Mouse (Mus musculus) T-cell, adult 2 months (primary cell): ENCODE data around the gene Gm10031.

Experiments
- DNase-seq: peaks from one replicate; pipeline ENCODE4 v3.0.0; 2022; ENCODE audit warnings: low spot score

The Gm10031 gene

GRCm38 (mm10) chr1:156543999-156544398 is 20.2 kb downstream of the Gm10031 start:
- no peak for DNase-seq

DNA sequence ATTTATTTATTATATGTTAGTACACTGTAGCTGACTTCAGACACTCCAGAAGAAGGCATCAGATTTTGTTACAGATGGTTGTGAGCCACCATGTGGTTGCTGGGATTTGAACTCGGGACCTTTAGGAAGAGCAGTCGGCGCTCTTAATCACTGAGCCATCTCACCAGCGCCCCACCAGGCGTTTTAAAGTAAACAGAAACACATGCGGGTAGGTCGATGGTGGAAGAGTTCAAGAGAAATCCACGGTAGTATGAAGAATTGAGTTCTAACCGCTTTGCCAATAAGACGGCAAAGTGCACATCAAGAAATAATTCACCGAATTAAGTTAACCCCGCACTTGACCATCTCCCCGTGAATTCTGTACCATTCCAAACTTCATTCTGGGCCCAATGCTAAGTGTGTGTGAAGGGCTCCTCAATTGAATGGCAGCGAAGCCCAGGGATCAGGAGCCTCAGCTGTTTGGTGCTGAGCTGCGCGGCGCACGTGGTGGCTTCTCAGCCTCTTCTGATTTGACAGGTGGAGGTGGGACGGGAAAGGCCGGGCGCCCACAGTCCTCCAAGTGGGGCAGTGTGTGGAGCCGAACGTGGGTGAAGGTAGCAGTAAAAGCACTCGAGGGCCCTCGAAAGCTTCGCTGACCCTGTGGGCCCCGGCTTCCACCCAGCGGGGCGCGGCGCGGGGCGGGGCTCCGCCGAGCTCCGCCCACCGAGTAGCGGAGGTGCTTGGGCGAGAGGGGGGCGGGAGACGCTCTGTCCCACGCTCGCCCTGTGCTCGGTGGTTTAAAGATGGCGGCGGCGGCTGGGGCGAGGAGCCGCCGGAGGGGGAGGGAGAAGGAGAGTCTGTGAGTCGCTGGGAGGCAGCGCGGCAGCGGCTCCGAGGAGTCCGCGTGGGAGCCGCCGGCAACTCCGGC is 34.5 kb downstream of the Gm10031 start, which contains the start of gene Abl2:
TSS of gene Abl2 (plus strand) at position 763 of the 907 bp plus-strand sequence.
- DNase-seq, result peak; percentile 89

GRCm38 (mm10) chr1:156558950-156559640 is 35.3 kb downstream of the Gm10031 start:
- DNase-seq, result peak; percentile 34

DNA sequence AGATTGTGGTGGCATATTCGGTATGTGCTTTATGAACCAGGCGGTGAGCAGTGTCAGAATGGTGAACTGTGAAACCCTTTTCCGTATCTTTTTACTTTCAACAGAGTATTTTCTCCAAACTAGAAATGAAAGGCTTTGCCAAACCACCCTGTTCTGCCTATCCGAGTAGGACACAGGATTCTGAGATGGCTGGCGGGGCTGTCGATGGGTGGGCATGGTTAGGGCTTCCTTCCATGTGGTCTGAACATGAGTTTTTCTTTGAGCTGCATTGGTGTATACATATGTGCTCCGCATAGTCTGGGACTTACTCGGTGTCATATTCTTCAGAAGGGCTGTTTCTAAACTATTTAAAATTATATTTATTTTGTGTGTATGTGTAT is 35.8 kb downstream of the Gm10031 start:
- DNase-seq, result no peak

- no peak for DNase-seq
Measured at GRCm38 (mm10) chr1:156560500-156560899, 36.7 kb downstream of the Gm10031 start.

DNA sequence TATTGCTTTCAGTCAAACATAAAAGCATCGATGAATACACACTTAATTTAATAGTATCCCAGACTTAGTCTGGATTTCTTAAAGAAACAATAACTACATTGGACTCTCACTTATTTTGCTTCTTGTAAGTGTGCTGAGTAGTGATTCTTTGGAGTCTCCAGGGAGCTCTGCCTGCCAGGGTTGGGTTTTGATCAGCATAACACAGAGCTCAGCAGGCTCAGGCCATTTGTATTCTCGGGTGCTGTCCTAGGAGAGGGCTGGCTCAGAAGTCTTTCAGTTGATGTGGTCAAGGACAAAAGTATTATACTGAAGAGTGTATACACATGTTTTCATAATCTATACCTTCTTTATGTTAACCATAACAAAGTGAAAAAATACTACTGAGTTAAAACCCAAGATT is 41.5 kb downstream of the Gm10031 start:
- DNase-seq, result no peak

- DNase-seq, result peak; percentile 55
Measured at GRCm38 (mm10) chr1:156566132-156566531, 42.3 kb downstream of the Gm10031 start.

GRCm38 (mm10) chr1:156569615-156570014 is 45.8 kb downstream of the Gm10031 start:
- peak; percentile 7 for DNase-seq

GRCm38 (mm10) chr1:156572952-156573351 is 49.1 kb downstream of the Gm10031 start:
- no peak for DNase-seq
